Mouse (Mus musculus) stomach, postnatal 0 days (tissue): Measurements from ENCODE around the gene Gtf3c1.

ENCODE experiments used
- CTCF ChIP-seq: IDR thresholded peaks from 2 replicates; pipeline ENCODE4 v1.5.1; 2016; ENCODE audit warnings: antibody characterized with exemption, low read depth, mild to moderate bottlenecking, moderate library complexity
- EP300 ChIP-seq: optimal IDR thresholded peaks from 2 replicates; pipeline ENCODE3; 2016; ENCODE audit warnings: antibody characterized with exemption

DNA sequence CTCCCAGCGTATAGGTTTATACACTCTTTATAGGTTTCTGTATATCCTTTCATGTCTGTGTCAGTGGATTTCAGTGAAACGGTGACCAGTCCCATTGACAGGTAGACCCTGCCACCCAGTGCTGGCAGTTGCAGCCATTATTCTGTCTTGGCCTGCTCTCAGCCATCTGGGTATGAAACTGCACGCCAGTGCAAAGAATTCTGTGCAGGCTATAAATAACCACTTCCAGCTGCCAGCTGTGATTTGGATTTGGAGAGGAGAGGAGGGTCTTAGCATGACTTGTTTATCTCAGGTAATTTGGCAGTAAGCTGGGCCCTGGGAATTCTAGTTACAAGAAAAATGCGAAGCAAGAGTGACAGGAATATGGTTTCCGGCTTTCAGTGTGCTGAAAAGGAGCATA is 12.8 kb upstream of the Gtf3c1 start:
- TF ChIP-seq CTCF (no peak), EP300 (no peak)
